Comparison of ENCODE assay signal across 13 mouse cellular contexts in genomic region chr13:112052011-112052410, GRCm38 (mm10).
"Had no signal": no experiment of that assay in that cellular context is flagged by ENCODE, and none has a peak within 500 bp of the region (broad histone marks: within the 10 kb centered on the region; RNA-seq: fewer than 3 reads in every experiment).

No protein-coding gene starts in this region.

- H3K27me3 ChIP-seq: lung, embryonic 15.5 days; midbrain, embryonic 13.5 days; midbrain, embryonic 15.5 days; neural tube, embryonic 12.5 days had no signal

- H3K9me3 ChIP-seq: lung, embryonic 15.5 days; midbrain, embryonic 13.5 days; midbrain, embryonic 15.5 days; neural tube, embryonic 12.5 days had no signal

- ATAC-seq: liver, postnatal 0 days; lung, postnatal 0 days; midbrain, embryonic 13.5 days; midbrain, embryonic 15.5 days had no signal

- H3K4me2 ChIP-seq: lung, embryonic 15.5 days; midbrain, embryonic 11.5 days; midbrain, embryonic 13.5 days; midbrain, embryonic 15.5 days; neural tube, embryonic 12.5 days had no signal

- DNase-seq: liver, postnatal 0 days; lung, adult 2 months; lung, postnatal 4 days; right cerebral cortex, postnatal 14 days; thymus, adult 2 months; thymus, postnatal 25 days; thymus, postnatal 4 days had no signal

- H3K27ac ChIP-seq: lung, embryonic 15.5 days; midbrain, embryonic 13.5 days; midbrain, embryonic 15.5 days; neural tube, embryonic 12.5 days had no signal

- H3K4me1 ChIP-seq: lung, embryonic 15.5 days; midbrain, embryonic 13.5 days; midbrain, embryonic 15.5 days; neural tube, embryonic 12.5 days had no signal

- H3K4me3 ChIP-seq: lung, embryonic 15.5 days; midbrain, embryonic 13.5 days; midbrain, embryonic 15.5 days; neural tube, embryonic 12.5 days had no signal

- H3K9ac ChIP-seq: liver, postnatal 0 days; lung, embryonic 15.5 days; midbrain, embryonic 13.5 days; midbrain, embryonic 15.5 days; neural tube, embryonic 12.5 days had no signal

- H3K36me3 ChIP-seq: lung, embryonic 15.5 days; midbrain, embryonic 13.5 days; midbrain, embryonic 15.5 days; neural tube, embryonic 12.5 days had no signal
